Mouse (Mus musculus) intestine, embryonic 16.5 days (tissue): Measurements from ENCODE around the gene Plpp1. TPM values are rescaled to one million over a fixed set of nuclear protein-coding genes. Genes with fewer than 3 reads are reported as not detected.

ENCODE experiments used
- ATAC-seq: fragments of 200-750 bp; cut with Nextera tagmentation; 2 replicates; pipeline ENCODE4 v1.8.0; 2017; ENCODE audit warnings: moderate TSS enrichment, moderate library complexity
- H3K27ac ChIP-seq: fragments of 300-500 bp; sonication (generic); 2 replicates; pipeline ENCODE4 v1.5.1; 2014; ENCODE audit warnings: mild to moderate bottlenecking, low read length
- H3K27me3 ChIP-seq: fragments of 300-500 bp; sonication (generic); replicated peaks from 2 replicates; pipeline ENCODE4 v1.6.1; 2014; ENCODE audit warnings: low read length, control low read depth, mixed read lengths; ENCODE audit not compliant: control insufficient read depth, insufficient read depth
- H3K36me3 ChIP-seq: fragments of 300-500 bp; sonication (generic); 2 replicates; pipeline ENCODE4 v1.6.1; 2014; ENCODE audit warnings: low read length, control low read depth; ENCODE audit not compliant: control insufficient read depth, insufficient read depth
- H3K4me1 ChIP-seq: fragments of 300-500 bp; sonication (generic); 2 replicates; pipeline ENCODE4 v1.6.1; 2014; ENCODE audit warnings: low read length, control low read depth, mixed read lengths; ENCODE audit not compliant: control insufficient read depth, insufficient read depth
- H3K4me2 ChIP-seq: fragments of 300-500 bp; sonication (generic); 2 replicates; pipeline ENCODE4 v1.6.1; 2014; ENCODE audit warnings: low read depth, low read length, control low read depth
- H3K4me3 ChIP-seq: fragments of 300-500 bp; sonication (generic); 2 replicates; pipeline ENCODE4 v1.5.1; 2014; ENCODE audit warnings: mild to moderate bottlenecking, low read length
- H3K9ac ChIP-seq: fragments of 300-500 bp; sonication (generic); 2 replicates; pipeline ENCODE4 v1.6.1; 2014; ENCODE audit warnings: low read depth, low read length
- H3K9me3 ChIP-seq: fragments of 300-500 bp; sonication (generic); 2 replicates; pipeline ENCODE4 v1.6.1; 2016; ENCODE audit warnings: low read length, control low read depth; ENCODE audit not compliant: control insufficient read depth
- WGBS: fragments of 180-500 bp; shearing (Covaris S2); extraction: QIAGEN DNeasy Blood & Tissue Kit; methylation state at CpG from one replicate; pipeline ENCODE4 v1.1.7; 2014; 5-methylcytosine and 5-hydroxymethylcytosine counted together
- polyA plus RNA-seq: library from polyadenylated mRNA; unstranded; fragments of >200 nt; fragmentation: Nextera tagmentation; extraction: Ambion mirVana; gene quantifications from 2 replicates; pipeline ENCODE4 v1.2.1, GENCODE M21; 2015

Plpp1 gene
- polyA plus RNA-seq, 1 experiment from 2014 or later = 97.3 TPM

DNA sequence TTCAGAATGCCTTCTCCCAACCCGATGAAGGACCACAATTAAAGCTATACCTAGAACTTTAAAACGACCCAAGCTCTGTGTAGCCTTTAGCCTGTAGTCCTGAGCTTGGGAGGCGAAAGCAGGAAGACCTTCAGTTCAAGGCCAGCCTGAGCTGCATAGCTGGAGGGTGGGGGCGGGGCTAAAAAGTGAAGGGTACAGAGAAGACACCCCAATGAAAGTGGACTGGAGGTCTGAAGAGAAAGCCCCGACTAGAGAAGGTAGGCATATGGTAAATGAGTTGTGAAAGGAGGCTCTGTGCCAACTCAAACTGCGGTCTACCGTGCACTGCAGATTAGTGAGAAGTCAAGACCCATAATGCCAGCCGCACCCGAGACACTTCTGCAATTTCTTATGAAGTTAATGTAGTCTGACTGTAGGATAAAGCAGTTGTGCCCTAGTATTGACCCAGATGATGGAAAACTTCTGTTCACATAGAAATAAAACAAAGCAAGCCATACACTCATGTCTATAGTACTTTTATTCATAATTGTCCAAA lies 37.1 kb downstream of the Plpp1 start:
- Histone ChIP-seq H3K9ac (no peak overlapping the region), H3K9me3 (no peaks in the 10 kb centered on the region), H3K4me1 (no peaks in the 10 kb centered on the region), H3K36me3 (peaks cover 3% of the 10 kb centered on the region; the same call in 1 of the 2 replicates), H3K27ac (no peak overlapping the region), H3K4me3 (no peak overlapping the region), H3K4me2 (no peak overlapping the region), H3K27me3 (no peaks in the 10 kb centered on the region)
- 82% methylated on average over 9 of the region's 9 CpGs for WGBS
- ATAC-seq = no peak

DNA sequence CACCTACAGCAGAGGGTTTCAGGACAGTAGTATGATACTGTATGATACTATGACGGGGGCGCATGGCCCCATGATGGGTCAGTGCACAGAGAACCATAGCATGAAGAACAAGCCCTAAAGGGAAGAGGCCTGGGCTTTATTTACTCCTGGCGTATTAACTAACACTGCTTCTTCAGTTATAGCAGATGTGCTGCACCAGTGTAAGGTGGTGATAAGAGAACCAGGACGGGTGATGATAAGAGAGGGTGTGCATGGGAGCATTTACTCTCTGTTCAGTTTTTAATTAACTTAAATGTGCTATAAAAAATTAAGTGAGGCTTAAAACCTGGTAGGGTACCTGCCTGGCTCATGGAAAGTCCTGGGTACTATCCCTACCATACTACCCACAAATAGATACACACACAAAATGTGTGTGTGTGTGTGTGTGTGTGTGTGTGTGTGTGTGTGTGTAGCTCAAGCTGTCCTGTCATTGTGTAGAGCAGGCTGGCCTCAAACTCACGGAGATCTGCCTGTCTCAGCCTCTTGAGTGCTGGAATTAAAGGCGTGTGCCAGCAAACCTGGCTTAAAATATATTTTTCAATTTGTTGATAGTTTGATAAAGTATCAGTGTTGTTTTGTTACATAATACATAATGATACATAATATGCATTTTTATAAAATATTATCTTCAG lies 38.1 kb downstream of the Plpp1 start:
- H3K27me3 ChIP-seq = no peaks in the 10 kb centered on the region
- H3K4me1 ChIP-seq = no peaks in the 10 kb centered on the region
- no peak overlapping the region for H3K4me3 ChIP-seq
- no peak overlapping the region for H3K9ac ChIP-seq
- no peaks in the 10 kb centered on the region for H3K9me3 ChIP-seq
- ATAC-seq = peak; percentile 58
- H3K27ac ChIP-seq = no peak overlapping the region
- H3K36me3 ChIP-seq = peaks cover 6% of the 10 kb centered on the region; the same call in 1 of the 2 replicates
- H3K4me2 ChIP-seq = no peak overlapping the region
- WGBS = 86% methylated on average over 6 of the region's 6 CpGs

DNA sequence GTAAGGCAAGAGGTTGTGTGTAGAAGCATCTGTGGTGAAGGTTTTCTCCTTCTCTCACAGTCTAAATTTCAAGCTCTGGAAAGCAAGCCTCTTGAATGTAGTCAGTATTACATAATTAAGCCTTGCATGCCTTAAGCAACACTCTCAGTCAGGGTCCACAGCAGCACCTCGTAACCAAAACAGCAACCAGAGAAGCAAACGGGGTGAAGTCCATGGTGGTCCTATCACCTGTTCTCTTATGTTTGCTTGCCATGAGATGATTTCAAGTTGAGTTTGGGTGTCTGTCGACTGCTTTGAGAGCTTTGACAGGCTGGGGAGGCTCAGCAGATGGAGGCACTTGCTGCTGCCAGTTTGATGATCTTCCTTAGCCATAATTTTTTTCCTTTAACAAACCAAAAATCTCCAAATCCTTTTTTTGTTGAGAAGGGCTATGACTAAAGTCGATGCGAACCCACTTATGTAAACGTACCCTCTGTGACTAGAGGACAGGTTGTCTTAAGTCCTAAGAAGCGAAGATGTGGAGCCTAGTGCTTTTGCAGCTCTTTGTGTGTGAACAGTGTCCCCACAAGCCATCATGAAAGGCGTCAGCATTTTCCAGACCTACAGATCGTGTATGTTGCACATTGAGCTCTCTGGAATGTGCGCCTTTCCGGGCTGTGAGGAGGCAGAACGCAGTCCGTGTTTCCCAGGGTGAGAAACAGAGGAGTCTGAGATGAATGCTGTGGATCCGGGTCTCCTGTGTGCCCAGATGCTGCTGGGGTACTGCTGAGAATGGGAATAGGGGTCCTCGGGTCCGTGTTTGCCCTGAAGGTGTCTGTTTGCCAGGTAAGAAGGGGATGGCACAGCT lies 39.9 kb downstream of the Plpp1 start:
- no peak for ATAC-seq
- Histone ChIP-seq H3K4me3 (no peak overlapping the region), H3K4me2 (no peak overlapping the region), H3K4me1 (no peaks in the 10 kb centered on the region), H3K27ac (no peak overlapping the region), H3K27me3 (no peaks in the 10 kb centered on the region), H3K9ac (no peak overlapping the region), H3K9me3 (no peaks in the 10 kb centered on the region), H3K36me3 (peaks cover 13% of the 10 kb centered on the region)
- WGBS = 90% methylated on average over 16 of the region's 16 CpGs

DNA sequence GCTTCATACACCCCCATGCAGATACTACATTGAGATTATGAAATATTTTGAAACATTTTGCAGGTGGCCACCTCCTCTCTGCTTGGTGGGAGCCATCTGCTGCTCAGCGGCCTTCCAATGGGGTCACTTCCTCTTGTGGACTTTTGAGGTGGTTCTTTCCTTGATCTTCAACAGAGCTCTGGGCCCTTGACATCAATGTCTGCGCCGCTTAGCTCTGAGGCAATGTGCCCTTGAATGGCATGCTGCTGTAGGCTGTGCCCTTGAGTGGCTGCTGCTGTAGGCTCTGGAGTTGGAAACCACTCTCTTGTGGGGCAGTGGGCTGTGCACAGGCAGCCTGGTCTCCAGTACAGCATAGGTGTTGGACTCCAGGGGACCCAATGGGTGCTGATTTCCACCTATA lies 45.3 kb downstream of the Plpp1 start:
- Histone ChIP-seq H3K9me3 (no peaks in the 10 kb centered on the region), H3K27ac (no peak overlapping the region), H3K4me2 (no peak overlapping the region), H3K9ac (no peak overlapping the region), H3K4me3 (no peak overlapping the region), H3K27me3 (no peaks in the 10 kb centered on the region), H3K4me1 (no peaks in the 10 kb centered on the region), H3K36me3 (peaks cover 14% of the 10 kb centered on the region)
- 96% methylated on average over 3 of the region's 3 CpGs for WGBS
- no peak for ATAC-seq

DNA sequence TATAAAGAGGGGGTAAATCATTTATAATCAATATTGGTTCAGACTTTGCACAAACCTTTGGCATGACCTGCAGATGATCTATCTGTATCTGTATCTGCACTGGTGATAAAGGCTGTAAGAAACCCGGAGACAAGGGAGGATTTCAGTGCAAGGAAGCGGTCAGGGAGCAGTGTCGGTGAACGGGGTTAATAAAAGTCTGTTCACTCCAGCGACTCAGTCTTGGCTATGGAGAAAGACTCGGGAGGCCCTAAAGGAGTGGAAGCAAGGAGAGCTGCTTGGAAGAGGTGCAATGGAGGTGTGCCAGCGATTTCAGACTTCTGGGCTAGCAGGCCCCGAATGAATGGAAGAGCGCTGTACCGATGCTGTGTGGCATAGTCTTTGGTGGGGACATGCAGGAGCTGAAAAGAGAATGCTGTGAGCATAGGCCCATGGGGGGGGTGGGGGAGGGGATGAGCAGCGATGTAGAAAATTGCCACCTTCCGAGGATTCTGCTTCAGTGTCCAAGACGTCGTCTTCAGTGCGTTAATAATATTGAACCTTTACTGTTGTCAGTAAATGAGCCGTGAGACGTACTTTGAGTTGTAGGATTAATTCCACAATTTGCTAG lies 53.2 kb downstream of the Plpp1 start:
- H3K9me3 ChIP-seq = no peaks in the 10 kb centered on the region
- ATAC-seq = peak; percentile 74
- H3K4me3 ChIP-seq = no peak overlapping the region
- WGBS = 66% methylated on average over 17 of the region's 17 CpGs
- no peak overlapping the region for H3K9ac ChIP-seq
- no peaks in the 10 kb centered on the region for H3K27me3 ChIP-seq
- 0 out of 2 replicates have a peak, but pooled peaks cover 2% of the 10 kb centered on the region for H3K36me3 ChIP-seq
- H3K4me2 ChIP-seq = no peak overlapping the region
- peak overlapping the region; percentile 40; the same call in 1 of the 2 replicates for H3K27ac ChIP-seq
- H3K4me1 ChIP-seq = peaks cover 2% of the 10 kb centered on the region; the same call in 1 of the 2 replicates

DNA sequence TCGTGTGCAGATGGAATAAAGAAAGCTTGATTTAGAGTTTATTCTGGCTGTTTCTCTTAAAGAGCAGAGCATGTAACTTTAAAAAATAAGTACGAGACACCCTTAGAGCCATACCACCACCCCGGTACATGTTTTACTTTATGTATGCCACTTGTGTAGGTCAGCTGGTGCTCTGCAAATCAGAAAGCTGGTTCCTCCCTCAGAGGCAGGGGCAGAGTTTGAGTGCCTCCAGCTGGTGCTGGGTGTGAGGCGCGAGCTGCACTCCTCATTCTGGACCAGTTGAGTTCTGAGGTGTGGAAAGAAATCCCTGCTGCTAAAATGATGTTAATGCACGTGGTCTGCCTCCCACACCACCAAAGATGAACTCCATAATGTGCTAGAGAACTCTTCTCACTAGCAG lies 53.8 kb downstream of the Plpp1 start:
- H3K9ac ChIP-seq = no peak overlapping the region
- H3K4me1 ChIP-seq = peaks cover 2% of the 10 kb centered on the region; the same call in 1 of the 2 replicates
- ATAC-seq = no peak
- 70% methylated on average over 6 of the region's 6 CpGs for WGBS
- H3K4me2 ChIP-seq = no peak overlapping the region
- no peak overlapping the region for H3K27ac ChIP-seq
- H3K36me3 ChIP-seq = 0 out of 2 replicates have a peak, but pooled peaks cover 2% of the 10 kb centered on the region
- H3K4me3 ChIP-seq = no peak overlapping the region
- H3K9me3 ChIP-seq = no peaks in the 10 kb centered on the region
- no peaks in the 10 kb centered on the region for H3K27me3 ChIP-seq

DNA sequence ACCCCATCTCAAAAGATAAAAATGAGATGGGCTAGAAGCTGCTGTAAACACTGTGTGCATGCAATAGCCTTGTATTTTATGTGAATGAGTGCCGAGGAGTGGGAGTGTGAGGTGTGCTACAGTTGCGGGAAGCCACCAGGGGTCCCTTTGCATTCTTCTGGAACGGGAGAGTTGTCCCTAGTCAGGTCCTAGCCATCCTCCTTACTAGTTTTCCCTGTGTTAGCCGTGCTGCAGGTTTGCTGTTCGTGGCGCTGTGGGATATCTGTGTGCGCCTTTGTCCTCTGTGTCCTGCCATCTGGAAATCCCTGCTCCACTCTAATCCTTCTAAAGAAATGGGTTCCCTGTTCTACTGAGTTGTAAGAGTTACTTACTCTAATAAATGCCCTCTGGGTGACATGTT lies 57.3 kb downstream of the Plpp1 start:
- Histone ChIP-seq H3K27ac (no peak overlapping the region), H3K9ac (no peak overlapping the region), H3K9me3 (no peaks in the 10 kb centered on the region), H3K4me3 (no peak overlapping the region), H3K4me1 (peaks cover 6% of the 10 kb centered on the region), H3K27me3 (no peaks in the 10 kb centered on the region), H3K36me3 (0 out of 2 replicates have a peak, but pooled peaks cover 2% of the 10 kb centered on the region), H3K4me2 (no peak overlapping the region)
- 88% methylated on average over 7 of the region's 7 CpGs for WGBS
- ATAC-seq = no peak

DNA sequence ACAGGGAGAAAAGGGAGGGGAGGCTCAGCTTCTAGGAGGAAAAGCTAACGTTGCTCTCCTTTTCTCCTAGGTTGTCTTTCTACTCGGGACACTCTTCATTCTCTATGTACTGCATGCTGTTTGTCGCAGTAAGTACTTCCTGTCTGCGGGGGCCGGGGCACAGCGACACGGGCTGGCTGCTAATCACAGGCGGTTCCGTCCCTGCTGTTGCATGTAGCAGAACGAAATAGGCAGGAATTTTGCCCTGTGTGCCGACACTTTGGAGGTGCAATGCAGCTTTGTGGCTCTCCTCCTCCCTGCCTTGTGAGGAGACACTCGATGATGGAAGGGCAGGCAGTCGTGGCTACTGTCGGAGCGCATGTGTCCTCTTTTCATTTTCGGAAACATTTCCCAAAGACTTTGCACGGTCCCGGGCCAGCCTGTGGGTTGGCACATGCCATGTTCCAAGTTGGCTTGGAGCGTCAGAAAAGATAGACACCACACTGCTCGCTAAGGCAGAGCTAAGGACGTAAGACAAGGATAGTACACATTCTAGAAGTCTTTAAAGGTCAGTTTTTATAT lies 59.1 kb downstream of the Plpp1 start:
- no peak overlapping the region for H3K4me2 ChIP-seq
- H3K27me3 ChIP-seq = no peaks in the 10 kb centered on the region
- 92% methylated on average over 21 of the region's 21 CpGs for WGBS
- H3K4me1 ChIP-seq = peaks cover 4% of the 10 kb centered on the region; the same call in 1 of the 2 replicates
- no peak for ATAC-seq
- no peak overlapping the region for H3K4me3 ChIP-seq
- H3K27ac ChIP-seq = no peak overlapping the region
- H3K9me3 ChIP-seq = no peaks in the 10 kb centered on the region
- no peak overlapping the region for H3K9ac ChIP-seq
- H3K36me3 ChIP-seq = peaks cover 2% of the 10 kb centered on the region; the same call in 1 of the 2 replicates

DNA sequence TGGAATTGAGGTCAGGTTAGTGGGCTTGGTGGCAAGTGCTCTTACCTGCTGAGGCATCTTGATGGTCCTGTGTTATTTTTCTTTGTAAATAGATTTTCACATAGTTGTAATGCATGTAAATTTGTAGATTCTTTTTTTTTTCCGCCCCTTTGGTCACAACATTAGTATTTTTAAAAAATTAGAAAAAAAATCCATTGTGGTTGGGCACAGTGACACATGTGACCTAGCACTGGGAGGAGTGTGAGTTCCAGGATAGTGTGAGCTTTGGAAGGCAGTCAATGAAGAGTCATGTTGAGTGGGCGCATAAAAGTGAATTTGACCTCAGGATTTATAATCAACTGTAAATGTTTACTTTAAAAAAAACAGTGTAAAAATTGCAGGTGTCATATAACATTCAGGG lies 59.8 kb downstream of the Plpp1 start:
- H3K36me3 ChIP-seq = peaks cover 5% of the 10 kb centered on the region; the same call in 1 of the 2 replicates
- no peak overlapping the region for H3K4me3 ChIP-seq
- H3K9ac ChIP-seq = no peak overlapping the region
- H3K9me3 ChIP-seq = no peaks in the 10 kb centered on the region
- H3K4me2 ChIP-seq = no peak overlapping the region
- no peaks in the 10 kb centered on the region for H3K27me3 ChIP-seq
- no peak for ATAC-seq
- WGBS = 77% methylated on average over 2 of the region's 2 CpGs
- H3K4me1 ChIP-seq = peaks cover 4% of the 10 kb centered on the region; the same call in 1 of the 2 replicates
- H3K27ac ChIP-seq = no peak overlapping the region
